ENCODE assay signal across 8 mouse cellular contexts in the genomic region with DNA sequence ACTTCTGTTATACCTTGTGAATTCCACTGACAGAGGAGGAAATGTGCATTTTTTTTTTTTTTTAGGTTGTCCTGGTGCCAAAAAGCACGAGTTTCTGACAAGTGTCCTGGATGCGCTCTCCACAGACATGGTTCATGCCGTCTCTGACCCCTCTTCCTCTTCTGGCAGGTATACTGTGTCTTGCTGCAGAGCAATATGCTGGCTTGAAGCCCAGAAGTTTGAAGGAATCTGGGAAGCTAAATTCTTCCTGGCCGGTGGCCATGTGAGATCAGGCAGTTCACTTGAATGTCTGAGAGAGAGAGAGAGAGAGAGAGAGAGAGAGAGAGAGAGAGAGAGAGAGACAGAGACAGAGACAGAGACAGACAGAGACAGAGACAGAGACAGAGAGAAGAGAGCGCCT.
DNase-seq lines count a peak whose midpoint lies in the region; ATAC-seq lines count a peak whose summit lies in the region.

No protein-coding gene starts in this region.

- H3K9ac ChIP-seq in embryonic facial prominence, embryonic 12.5 days, result no peak overlapping the region

- WGBS in embryonic facial prominence, embryonic 12.5 days, result 58% methylated on average over 5 of the region's 5 CpGs
- WGBS in embryonic facial prominence, embryonic 10.5 days, result 89% methylated on average over 5 of the region's 5 CpGs

- no peak overlapping the region for H3K4me3 ChIP-seq in embryonic facial prominence, embryonic 12.5 days
- H3K4me3 ChIP-seq in embryonic facial prominence, embryonic 10.5 days, result no peak overlapping the region

- H3K27ac ChIP-seq in embryonic facial prominence, embryonic 12.5 days, result 0 out of 2 replicates have a peak overlapping the region, but pooled peaks have one; percentile 19
- H3K27ac ChIP-seq in embryonic facial prominence, embryonic 10.5 days (replicated peaks), result no peak overlapping the region

- DNase-seq in embryonic facial prominence, embryonic 10.5 days (ENCODE audit: low spot score), result no peak
- DNase-seq in 3T3-L1 (ENCODE audit: low read depth, low spot score), result peak; percentile 89
- DNase-seq in heart, adult 8-10 months (ENCODE audit: low spot score), result peak; percentile 26
- DNase-seq in kidney, postnatal 36 days, result peak; percentile 89 to 93
- peak; percentile 76 for DNase-seq in testis, postnatal 14 days (ENCODE audit: low spot score)
- DNase-seq in embryo, embryonic 10 days (ENCODE audit: low spot score), result no peak

- H3K4me1 ChIP-seq in embryonic facial prominence, embryonic 12.5 days, result peaks cover 20% of the 10 kb centered on the region
- H3K4me1 ChIP-seq in embryonic facial prominence, embryonic 10.5 days, result peaks cover 14% of the 10 kb centered on the region

- no peak overlapping the region for H3K4me2 ChIP-seq in embryonic facial prominence, embryonic 12.5 days (replicated peaks)

- H3K36me3 ChIP-seq in embryonic facial prominence, embryonic 12.5 days, result 0 out of 2 replicates have a peak, but pooled peaks cover 2% of the 10 kb centered on the region
- H3K36me3 ChIP-seq in embryonic facial prominence, embryonic 10.5 days (replicated peaks), result no peaks in the 10 kb centered on the region

- peak; percentile 65 for ATAC-seq in embryonic facial prominence, embryonic 12.5 days (ENCODE audit: insufficient number of reproducible peaks, insufficient read depth, low FRiP score, low TSS enrichment)
- ATAC-seq in megakaryocyte progenitor cell, adult 5-6 weeks (replicated peaks; ENCODE audit: poor library complexity), result no peak

- H3K27me3 ChIP-seq in embryonic facial prominence, embryonic 12.5 days, result no peaks in the 10 kb centered on the region
- H3K27me3 ChIP-seq in embryonic facial prominence, embryonic 10.5 days (replicated peaks; ENCODE audit: low read depth, poor library complexity, severe bottlenecking), result no peaks in the 10 kb centered on the region

- H3K9me3 ChIP-seq in embryonic facial prominence, embryonic 12.5 days, result no peaks in the 10 kb centered on the region
- H3K9me3 ChIP-seq in embryonic facial prominence, embryonic 10.5 days, result no peaks in the 10 kb centered on the region

Comparison
In these comparisons a context has a peak if more than half of its experiments do, and no peak if none do; other contexts are left out.
1. DNase-seq: peak in 3T3-L1 (single experiment), heart, adult 8-10 months (single experiment), kidney, postnatal 36 days (2 of 2) and testis, postnatal 14 days (single experiment); none in embryonic facial prominence, embryonic 10.5 days (single experiment) and embryo, embryonic 10 days (single experiment).